Mouse (Mus musculus) heart, postnatal 25 days (tissue): ENCODE data around the gene Sirt5. TPM values are rescaled to one million over a fixed set of nuclear protein-coding genes. Genes with fewer than 3 reads are reported as not detected.
A peak's percentile ranks its signal among the peaks of the same experiment; 100 is the strongest.

ENCODE experiments used
- DNase-seq: peaks from one replicate; pipeline ENCODE4 v3.0.0; 2022; ENCODE audit warnings: low spot score
- intact Hi-C: fragments of 180-260 bp; cut with DNase I; formaldehyde crosslinking; loops from one replicate; pipeline ENCODE4 v1.15.1; 2025
- total RNA-seq, 2 experiments: library from RNA; stranded (reverse); gene quantifications; 2 replicates each; pipeline ENCODE4 v1.2.3; 2021

Gene Sirt5
- total RNA-seq: 10 to 100 TPM; 55.0 to 55.2 TPM

DNA sequence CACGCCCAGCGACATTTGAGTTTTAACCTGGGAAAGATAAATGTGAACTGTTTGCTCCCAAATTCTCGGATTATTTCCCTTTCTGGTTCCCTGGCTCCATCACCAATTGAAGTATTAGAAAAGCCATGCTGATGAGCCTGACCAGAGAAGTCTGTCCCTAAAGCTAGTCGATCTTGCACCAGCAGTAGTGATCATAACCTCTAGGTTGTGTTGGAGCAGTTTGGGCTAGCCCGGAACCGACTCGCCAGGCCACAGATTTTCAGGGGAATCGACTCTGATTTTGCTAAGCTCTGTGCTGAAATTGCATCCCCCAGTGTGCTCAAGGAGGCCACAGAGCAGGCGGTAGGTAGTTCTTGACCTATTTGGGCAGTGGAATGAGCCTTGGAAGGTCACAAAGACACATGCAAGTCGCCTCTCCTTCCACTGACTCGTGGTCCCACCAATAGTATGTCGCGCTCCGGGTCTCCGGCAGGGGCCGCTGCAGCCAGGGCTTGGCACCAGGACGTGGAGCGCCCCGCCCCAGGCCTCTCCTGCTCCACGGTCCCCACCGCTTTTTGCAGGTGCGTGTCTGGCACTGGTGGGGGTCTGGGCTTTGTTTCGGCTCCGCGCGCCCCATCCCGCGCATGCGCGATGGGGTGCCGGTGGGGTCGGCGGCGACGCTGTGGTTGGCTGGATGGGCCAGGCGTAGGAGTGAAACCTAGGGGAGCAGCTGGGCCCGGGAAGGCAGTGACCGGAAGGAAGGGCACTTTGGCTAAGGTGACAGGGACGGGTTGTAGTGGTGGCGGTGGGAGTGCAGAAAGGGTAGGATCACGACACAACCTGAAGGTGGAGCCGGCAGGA is at the start of gene Sirt5:
Sirt5 (plus strand) TSS at position 512 of the 840 bp plus-strand sequence.
- intact Hi-C loops: loop anchor here (5.0 kb wide), 1 partner anchor 58 kb away; no protein-coding TSS in a partner anchor
- peak; percentile 77 for DNase-seq

DNA sequence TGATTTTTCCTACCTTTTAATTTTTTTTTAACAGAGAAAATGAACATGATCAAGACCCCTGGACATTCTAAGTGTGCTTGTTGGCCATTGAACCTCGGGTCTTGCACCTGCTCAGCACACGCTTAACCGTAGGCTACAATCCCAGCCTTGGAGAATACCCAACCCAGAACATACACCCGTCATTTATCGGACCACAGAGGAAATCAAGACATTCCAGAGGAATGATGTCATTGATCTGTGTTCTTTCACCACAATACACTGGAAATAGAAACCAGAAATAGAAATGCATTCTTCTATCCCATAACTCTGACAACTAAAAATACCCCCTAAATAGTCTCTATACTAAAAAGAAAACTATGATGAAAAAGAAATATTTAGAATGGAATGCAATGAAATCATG is 47.9 kb upstream of the Sirt5 start:
- intact Hi-C loops: no loop called here
- DNase-seq: no peak

DNA sequence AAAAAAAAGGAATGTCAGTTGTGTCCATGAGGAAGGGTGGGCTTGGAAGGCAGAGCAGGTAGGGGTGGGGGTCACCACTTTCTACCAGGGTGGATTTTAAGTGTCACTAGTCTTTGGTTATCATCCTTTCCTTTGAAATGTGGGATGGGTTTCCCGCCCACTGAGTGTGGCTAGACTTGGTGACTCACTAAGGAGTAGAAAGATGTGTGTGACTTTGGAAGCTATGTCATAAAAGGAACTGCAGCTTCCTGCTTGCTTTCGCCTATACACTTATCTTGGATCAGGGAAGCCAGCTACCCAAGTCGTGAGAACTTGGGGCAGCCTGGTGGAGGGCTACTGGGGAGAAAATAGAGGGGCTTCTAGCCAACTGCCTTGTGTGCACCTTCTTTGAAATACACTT is 45.9 kb upstream of the Sirt5 start:
- DNase-seq: no peak
- intact Hi-C loops: no loop called here

DNA sequence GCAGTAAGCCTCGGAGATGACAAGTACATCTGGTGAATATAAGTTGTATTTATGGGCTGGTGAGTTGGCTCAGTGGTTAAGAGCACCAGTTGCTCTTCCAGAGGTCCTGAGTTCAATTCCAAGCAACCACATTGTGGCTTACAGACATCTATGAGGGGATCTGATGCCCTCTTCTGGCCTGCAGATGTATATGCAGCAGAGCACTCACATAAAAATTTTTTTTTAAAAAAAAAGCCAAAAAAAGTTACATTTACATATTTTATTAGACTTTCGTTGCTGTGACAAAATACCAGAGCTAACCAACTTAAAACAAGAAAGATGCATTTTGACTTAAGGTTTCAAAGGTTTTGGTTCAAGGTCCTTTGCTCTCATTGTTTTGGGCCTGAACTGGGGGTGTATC is 43.8 kb upstream of the Sirt5 start:
- intact Hi-C loops: loop anchor here (2.0 to 5.0 kb wide), 2 partner anchors 119 to 139 kb away; no protein-coding TSS in a partner anchor
- no peak for DNase-seq

DNA sequence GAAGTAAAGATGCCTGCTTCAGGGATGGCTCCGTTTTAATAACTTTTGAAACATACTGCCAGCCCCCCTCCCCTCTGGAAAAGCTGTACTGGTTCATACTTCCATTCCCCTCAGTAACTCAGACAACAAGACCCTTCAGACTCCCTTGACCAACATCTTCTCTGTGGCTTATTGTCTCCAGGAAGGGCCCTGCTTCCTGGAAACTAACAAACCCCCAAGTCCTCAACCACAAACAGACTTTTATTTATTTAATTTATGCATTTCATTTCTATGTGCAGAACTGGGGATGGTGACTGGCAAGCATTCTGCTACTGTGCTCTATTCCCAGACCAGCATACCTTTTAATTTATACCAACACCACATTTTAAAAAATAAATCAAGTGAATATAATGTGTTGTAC is 39.9 kb upstream of the Sirt5 start:
- DNase-seq: no peak

DNA sequence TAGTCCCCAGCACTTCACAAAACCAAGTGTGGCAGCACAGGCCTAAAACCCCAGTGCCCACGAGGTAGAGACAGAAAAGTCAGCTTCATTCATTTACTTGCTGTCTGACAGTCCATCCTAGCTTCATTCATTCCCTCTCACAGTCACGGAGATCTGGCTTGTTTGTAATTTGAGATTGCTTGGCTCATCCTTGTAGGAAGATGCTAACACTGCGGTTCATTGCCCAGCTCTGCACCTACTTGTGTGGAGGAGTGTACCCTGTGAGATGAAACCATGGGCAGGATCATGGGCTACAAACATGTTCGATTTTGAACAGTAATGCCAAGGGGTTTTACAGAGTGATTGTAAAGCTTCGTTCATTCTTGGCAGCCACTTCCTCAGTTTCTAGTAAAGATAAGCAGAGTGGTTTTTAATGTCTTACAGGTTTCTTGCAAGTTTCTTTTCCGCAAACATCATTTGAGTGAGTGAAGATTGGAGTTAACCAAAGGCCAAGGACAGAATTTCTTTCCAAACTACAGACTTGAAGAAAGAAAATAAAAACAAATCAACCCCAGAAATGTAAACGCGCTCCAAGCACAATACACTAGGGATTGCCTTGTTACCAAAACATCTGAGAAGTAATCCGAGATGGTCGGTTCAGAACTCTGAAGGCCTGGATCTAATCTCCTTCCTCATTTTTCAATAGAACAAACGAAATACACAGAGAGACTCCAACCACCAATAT is 33.4 kb upstream of the Sirt5 start:
- intact Hi-C loops: no loop called here
- DNase-seq: no peak

More for the DNA sequence above, 39.9 kb upstream of the Sirt5 start:
- intact Hi-C loops: no loop called here

DNA sequence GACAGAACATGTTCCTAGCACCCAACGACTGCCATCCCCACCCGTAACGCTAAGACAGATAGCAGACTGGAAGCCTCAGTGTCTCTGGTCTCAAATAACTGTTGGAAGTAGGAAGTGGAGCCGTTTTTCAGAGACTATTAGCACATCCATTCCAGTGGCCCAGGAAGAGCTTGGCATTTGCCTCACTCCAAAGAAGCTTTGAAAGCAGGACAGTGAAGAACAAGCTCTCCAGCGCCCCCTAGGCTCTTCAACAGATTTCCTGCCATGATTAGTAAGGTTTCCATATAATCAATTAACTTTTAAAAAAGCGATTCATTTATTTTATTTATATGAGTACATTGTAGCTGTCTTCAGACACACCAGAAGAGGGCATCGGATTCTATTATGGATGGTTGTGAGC is 32.7 kb upstream of the Sirt5 start:
- no peak for DNase-seq
- intact Hi-C loops: no loop called here

DNA sequence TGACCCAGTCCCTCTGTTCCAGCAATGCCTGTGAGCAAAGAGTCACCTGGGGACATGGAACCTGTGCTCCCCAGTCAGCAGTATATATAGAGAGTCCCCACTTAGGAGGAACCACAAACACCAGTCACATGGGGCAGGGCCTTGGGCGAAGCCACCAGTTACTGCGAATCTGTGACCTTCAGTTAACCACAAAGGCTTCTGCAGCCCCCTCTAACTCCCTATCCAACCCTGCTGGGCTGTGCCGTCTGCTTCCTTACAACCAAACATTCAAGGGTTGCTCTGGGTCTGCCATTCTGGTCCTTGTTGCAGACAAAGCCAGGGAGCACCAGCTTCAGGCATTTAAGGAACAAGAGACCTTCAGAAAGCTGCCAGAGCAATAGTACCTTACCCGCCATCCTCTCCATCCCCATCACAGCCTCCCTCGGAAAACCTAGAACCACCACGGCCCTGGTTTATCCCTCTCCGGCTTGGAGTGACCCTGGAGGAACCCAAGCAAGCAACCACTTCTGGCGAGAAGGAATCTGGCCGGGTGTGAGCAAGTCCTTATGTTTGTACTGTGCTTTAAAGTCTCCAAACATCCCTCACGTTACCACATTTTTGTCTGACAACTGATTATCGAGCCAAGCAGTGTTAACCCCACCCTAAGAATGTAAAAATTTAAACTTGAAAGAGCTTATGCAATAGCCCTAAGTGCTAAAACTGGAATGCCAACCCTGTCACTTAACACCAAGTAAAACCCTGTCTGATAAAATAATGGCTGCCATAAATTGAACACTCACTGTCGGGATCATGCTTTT is 28.7 kb upstream of the Sirt5 start:
- no peak for DNase-seq
- intact Hi-C loops: no loop called here

DNA sequence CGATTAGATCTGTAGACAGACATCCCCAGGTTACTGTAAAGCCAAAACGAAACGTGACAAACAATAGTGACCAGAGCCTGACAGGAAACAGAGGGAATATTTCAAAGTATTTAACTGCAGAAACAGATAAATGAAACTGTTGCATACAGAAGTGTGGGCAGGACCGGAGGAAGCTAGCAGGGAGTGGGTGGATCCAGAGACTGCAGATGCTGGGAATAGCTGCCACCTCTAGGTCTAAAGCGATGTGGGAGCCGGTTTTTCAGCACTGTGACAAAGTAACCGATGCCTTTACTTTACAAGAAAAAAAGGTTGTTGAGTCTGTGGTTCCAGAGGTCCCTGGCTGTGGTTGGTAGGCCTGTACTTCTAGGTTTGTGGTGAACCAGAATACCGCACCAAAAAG is 27.3 kb upstream of the Sirt5 start:
- intact Hi-C loops: no loop called here
- no peak for DNase-seq

DNA sequence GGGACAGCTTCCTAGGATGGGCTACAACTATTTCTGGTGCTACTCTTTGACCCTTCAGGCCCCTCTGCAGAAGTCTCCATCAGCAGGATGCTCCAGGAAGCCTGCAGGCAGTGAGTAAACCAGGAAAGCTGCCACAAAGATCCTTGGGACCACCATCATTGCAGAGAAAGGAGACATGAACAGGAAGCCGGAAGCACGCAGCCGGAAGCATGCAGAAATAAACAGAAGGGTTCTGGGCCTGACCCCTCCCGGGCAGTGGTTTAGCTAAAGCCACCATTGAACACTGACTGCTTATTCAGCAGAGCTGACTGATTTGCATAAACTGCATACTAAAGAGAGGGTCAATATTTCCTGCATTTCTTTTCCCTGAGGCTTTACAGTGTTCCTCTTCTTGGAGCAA is 26.7 kb upstream of the Sirt5 start:
- intact Hi-C loops: no loop called here
- no peak for DNase-seq

DNA sequence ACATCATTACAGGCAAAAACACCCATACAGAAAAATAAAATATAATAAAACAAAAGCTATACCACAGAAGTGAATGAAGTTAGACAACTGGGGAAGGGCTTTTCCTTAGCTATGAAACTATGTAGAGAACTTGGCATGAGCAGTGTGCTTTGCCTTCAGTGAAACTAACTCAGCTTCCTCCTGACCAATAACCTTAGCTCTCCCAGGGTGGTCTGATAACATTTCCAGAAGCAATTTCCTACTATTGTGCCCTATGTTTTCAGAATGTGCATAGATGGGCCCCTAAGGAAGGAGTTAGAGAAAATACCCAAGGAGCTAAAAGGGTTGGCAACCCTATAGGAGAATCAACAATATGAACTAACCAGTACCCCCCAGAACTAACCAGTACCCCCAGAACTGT is 18.5 kb upstream of the Sirt5 start:
- DNase-seq: no peak
- intact Hi-C loops: no loop called here

DNA sequence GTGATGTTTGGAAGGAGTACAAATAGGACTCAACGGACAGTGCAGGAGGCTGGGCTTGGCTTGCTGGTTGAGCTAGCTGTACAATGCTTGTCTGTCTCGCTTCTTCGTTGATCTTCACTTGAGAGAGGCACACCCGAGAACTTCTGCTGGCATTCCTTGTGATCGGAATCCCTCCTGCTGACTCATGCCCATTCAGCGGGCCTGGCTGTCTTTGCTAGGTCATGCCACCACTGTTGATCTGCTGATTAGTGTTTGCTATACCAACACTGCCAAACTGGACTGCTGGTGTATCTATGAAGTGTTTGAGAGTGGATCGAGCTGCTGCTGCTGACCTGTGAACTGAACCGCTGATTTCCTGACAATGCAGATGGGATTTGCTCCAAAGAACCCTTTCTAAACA is 15.9 kb upstream of the Sirt5 start:
- intact Hi-C loops: no loop called here
- no peak for DNase-seq

DNA sequence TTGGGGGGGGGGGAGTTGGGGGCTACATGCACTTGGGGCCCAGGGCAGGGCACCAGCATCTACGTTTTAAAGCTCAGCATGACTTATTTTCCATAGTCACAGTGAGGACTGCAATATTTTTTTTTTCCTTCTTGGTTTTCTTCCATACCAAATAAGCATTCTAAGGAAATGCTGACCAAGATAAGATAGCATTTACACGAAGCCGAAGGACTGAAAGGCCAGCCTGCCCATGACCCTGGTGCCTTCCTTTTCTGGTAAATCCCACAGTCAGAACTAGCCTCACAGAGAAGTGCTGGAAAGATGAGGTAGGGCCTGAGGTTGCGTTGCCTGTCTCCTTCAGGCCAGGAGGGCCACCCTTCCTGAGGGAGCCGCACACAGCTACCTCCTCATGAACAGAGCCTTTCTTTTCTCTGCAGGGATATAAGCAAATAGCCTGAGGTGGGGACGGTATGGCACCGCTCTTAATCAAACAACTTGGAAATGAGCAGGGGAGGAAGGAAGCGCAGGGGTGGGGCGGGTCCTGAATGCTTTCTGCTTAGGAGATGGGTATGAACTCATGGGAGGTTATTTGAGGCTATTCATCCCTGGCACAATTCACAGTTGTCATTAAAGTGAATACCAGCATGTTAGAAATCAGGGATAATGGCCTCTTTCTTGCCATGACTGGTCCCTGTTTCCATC is 14.7 kb upstream of the Sirt5 start:
- intact Hi-C loops: no loop called here
- DNase-seq: no peak

DNA sequence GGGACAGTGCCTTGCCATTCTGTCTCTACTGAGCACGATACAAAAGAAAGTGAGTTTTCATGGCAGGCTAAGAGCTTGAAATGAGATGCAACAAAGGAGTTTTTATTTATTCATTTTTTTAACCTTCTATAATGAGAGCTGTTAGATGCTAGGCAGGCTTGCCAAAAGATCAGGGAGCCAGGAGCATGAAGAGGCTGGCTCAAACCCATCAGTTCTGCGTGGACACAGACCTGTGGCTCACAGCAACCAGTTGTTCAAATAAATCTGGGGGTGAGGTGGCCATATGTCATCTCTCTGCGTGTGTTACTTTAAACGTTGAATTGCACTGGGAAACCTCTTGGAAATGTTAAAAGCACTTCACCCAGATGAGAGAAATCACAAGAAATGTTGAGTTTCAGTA is 11.9 kb upstream of the Sirt5 start:
- no peak for DNase-seq
- intact Hi-C loops: no loop called here

DNA sequence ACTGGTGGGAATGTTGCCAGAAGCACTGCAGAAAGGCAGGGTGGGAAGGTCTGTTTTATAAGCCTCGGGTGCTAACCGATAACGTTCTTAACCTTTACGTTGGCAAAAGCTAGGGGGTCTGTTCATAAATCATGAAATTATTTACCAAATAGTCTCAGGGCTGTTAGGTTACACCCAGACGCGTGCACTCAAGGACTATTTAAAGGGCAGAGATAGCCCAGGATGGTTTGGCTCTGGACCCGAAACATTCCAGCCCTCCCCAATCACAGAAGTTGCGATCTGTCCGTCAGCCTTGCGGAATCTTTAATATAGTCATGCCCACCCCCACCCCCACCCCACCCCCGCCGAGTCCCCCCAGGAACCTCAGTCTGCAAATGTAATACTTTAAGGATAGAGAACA is 10.9 kb upstream of the Sirt5 start:
- DNase-seq: no peak

DNA sequence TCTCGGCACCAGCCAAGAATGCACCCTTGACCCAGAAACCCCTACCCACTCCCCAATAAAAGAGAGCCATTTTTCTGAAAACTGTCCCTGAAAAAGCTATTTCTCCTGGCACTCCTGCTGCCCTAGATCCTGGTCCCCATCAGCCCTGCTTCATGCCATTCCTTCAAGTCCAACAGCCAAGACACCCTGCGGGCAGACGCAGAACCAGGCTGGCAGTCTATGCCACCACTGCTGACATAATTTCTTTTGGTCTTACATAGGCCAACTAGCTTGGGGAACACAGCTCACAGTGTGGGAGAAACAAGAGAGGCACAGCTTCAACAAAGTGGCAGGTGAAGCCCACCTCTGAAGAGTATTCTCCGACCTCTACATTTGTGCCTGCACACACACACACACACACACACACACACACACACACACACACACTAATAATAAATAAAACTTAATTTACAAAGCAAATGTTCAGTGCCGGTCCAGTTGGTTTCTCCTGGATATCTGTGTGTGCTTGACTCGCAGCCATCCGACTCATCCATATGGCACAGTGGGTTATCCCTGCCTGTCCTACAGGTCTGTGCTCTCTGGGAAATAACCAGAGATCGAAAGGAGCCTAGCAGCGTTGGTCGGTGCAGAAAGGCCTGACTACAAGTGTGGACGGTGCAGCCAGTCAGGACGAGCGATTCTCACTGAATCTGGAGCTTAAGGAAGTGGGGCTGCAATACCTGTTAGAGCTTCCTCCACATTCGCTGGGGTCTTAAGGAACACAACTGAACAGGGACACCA is 8.8 kb upstream of the Sirt5 start:
- intact Hi-C loops: no loop called here
- no peak for DNase-seq

More for the DNA sequence above, 10.9 kb upstream of the Sirt5 start:
- intact Hi-C loops: no loop called here

DNA sequence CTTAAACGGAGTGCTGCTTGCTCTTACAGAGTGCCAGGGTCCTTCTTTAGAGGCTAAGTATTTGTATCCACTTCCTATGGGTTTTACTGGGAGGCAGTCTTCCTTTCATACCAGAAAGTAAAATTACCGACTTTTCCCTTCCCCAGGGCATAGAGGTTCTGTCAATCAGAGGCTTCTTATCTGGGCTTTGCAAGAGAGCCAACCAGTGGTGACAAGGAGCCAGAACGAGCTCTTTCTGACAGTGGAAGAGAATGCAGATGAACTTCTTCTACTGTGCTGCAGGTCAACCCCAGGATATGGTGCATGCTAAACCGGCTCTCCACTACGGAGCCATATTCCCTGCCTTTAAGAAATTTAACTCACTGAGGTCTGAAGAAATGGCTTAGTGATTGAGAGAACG is 4.8 kb upstream of the Sirt5 start:
- intact Hi-C loops: loop anchor here (5.0 kb wide), 1 partner anchor 53 kb away; no protein-coding TSS in a partner anchor
- no peak for DNase-seq

DNA sequence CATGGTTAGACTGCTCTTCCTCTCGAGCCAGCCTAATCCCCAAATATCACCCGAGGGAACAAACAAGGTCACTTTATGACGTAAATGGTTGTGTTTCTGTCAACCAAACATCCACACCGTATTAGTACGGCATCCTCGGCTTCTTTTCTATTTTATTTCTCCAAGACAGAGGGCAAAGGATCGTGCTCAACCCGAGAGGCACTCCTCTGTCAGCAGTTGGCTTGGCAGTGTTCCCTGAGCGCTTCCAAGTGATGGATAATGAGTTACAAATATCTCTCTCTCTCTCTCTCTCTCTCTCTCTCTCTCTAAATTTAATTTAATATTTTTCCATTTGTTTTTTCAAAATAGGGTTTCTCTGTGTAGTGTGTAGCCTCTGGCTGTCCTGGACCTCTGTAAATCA is 2.9 kb upstream of the Sirt5 start:
- intact Hi-C loops: loop anchor here (5.0 kb wide), 1 partner anchor 55 kb away; no protein-coding TSS in a partner anchor
- no peak for DNase-seq

DNA sequence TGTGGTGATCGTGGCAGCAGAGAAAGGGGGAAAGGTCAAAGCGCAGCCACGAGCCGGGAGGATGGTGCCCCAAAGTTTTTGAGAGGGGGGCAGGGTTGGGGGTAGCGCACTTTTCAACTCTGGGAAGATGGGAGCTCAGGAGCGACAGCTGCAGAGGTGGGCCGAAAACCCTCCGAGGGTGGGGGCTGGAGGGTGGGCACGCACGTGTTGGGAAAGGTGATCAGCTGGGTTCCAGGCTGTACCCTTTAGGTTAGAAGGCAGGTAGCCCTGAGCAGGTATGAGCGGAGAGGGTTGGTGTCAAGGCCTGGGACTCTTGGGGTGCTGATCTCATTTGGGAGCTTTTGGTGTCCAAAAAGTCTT is 509 bp downstream of the Sirt5 start:
- intact Hi-C loops: no loop called here
- no peak for DNase-seq
